Mouse (Mus musculus) cerebellum, adult 18-20 months (tissue): Measurements from ENCODE around the gene 2610028H24Rik.

Source experiments
- DNase-seq, 2 experiments: peaks; one replicate each; pipeline ENCODE4 v3.0.0; 2021

The 2610028H24Rik gene

DNA sequence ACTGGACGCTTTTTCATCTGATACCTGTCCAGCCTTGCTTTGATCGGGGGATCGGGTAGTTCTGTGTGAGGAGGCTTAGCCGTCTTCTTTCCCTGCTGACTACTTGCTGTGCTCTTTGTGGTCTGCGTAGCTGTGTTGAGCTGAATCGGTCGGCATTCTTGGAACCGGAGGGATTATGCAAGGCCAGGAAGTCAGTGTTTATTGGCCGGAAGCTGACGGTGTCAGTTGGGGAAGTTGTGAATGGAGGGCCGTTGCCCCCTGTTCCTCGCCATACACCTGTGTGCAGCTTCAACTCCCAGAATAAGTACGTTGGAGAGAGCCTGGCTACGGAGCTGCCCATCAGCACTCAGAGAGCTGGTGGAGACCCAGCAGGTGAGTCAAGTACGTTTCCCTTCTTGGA, 40.3 kb downstream of the 2610028H24Rik start:
- DNase-seq: no peak

DNA sequence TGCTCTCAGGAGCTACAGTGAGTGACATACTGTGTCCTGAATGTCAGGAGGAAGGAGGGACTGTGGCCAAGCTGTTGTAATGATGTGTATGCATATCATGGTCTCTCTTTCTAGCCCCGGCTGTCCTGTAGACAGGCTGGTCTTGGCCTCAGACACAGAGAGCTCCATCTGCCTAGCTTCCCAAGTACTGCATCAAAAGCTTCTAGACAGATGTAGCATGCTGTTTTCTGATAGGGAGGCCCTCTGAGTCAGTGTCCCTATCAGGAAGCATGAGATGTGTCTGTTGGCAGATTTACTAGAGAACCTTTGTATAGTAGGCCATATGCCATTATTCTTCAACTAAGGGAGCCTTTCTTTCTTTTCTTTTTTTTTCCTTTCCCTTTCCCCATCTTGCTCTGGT, 44.6 kb downstream of the 2610028H24Rik start:
- no peak for DNase-seq

DNA sequence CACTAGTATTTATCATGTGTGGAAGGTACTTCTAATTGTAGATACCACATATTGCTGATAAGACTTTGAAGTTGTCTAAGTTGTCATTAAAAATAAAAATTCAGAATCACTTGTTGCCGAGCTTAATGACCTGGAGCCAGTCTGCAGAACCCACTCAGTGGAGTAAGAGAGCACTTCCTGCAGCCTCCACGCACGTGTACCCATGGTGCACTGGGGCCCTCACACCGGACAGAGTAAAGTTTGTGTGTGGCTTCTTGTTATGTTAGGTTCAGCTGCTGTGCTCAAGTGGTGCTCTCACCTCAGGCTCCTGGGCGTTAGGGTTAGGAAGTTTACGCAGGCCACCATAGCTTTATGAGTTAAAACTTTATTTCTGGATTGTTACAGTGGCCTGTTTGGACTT, 46.6 kb downstream of the 2610028H24Rik start:
- DNase-seq: no peak

DNA sequence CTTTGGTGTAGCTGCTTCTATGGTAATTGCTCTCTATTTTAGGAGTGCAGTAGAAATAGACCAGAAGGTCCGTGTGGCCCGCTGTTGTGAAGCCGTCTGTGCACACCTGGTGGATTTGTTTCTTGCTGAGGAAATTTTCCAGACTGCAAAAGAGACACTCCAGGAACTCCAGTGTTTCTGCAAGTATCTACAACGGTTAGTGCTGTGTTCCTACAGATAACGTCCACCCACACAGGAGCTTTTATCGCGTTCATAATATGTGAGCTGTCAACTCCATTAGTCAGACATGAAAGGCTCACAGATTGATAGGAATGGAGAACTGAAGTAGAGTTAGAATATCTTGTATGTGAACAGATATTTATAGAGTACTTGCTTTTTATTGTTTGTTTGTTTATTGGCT, 47.5 kb downstream of the 2610028H24Rik start:
- no peak for DNase-seq

DNA sequence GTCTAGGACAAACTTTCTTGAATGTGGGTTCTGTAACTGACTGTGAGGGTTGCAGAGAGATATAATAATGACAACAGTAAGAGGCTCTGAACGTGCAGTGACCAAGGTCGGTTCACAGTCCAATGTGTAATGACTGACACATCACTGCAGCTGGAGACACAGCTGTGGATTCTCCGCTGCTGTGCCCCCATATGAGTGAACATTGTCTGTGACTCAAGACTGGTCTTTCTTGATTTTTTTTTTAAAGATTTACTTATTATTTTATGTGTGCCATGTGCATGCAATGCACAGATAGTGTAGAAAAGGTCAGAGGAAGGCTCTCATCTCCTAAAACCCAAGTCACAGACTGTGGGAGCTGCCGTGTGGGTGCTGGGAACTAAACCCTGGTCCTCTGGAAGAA, 48.6 kb downstream of the 2610028H24Rik start:
- no peak for DNase-seq

DNA sequence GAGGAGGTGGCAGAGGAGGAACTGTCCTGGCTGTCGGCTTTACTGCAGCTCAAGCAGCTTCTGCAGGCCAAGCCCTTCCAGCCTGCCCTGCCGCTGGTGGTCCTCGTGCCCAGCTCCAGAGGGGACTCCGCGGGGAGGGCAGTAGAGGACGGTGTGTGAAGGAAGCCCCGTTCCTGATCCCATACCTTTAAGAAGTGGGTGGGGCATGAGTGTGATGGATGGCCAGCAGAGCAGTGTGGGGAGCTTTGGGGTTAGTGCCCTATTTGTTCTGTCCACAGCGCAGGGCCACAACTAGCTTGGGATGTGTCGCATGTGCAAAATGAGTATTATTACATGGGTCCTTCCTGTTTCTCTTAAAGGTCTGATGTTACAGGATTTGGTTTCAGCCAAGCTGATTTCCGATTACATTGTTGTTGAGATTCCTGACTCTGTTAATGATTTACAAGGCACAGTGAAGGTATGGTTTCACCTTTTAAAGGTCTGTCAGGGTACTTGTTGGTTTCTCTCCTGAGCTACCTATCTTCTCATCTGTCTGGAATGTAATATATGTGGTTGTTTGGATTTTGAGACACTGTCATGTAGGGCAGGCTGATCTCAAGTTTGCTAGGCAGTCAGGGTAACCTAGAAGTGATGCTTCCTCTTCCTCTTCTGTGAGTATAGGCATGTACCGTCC, 55.5 kb downstream of the 2610028H24Rik start:
- no peak for DNase-seq

DNA sequence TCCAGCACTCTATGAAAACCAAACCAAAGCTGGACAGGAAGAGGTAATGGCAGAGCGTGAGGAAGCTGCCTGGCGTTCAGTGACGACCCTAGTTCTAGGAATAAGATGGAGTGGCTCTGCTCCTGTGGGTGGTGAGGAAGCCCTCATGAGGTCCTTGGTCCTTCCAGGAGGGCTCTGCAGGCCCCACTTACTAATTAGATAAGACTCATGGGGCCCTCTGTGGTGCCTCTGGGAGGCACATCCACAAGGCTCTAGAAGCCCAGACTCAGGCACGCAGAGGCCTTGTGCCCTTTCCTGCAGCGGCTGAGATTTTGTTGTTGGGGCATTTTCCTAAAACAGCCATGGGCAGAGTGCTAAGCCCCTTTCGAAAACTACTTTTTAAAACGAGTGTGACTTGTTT, 57.0 kb downstream of the 2610028H24Rik start:
- no peak for DNase-seq
